Mouse (Mus musculus) stomach, postnatal 0 days (tissue): ENCODE data around the gene Hspa12a. TPM values are rescaled to one million over a fixed set of nuclear protein-coding genes. Genes with fewer than 3 reads are reported as not detected.

Experiments
- ATAC-seq: fragments of 200-750 bp; cut with Nextera tagmentation; 2 replicates; pipeline ENCODE4 v1.8.0; 2017; ENCODE audit not compliant: low FRiP score, low TSS enrichment
- DNase-seq: peaks from one replicate; pipeline ENCODE4 v3.0.0-alpha.2; 2016; ENCODE audit warnings: low spot score
- H3K27ac ChIP-seq: fragments of 300-500 bp; sonication (generic); replicated peaks from 2 replicates; pipeline ENCODE4 v1.5.1; 2014; ENCODE audit warnings: mild to moderate bottlenecking, control low read depth
- H3K27me3 ChIP-seq: fragments of 300-500 bp; sonication (generic); 2 replicates; pipeline ENCODE4 v1.6.1; 2014; ENCODE audit warnings: low read length; ENCODE audit not compliant: control insufficient read depth, insufficient read depth
- H3K36me3 ChIP-seq: fragments of 300-500 bp; sonication (generic); 2 replicates; pipeline ENCODE4 v1.6.1; 2014; ENCODE audit warnings: low read length, mixed read lengths; ENCODE audit not compliant: control insufficient read depth, insufficient read depth
- H3K4me1 ChIP-seq: fragments of 300-500 bp; sonication (generic); replicated peaks from 2 replicates; pipeline ENCODE4 v1.6.1; 2014; ENCODE audit warnings: antibody characterized with exemption; ENCODE audit not compliant: control insufficient read depth, insufficient read depth
- H3K4me2 ChIP-seq: fragments of 300-500 bp; sonication (generic); replicated peaks from 2 replicates; pipeline ENCODE4 v1.6.1; 2014; ENCODE audit warnings: low read depth, mild to moderate bottlenecking, control low read depth, moderate library complexity
- H3K4me3 ChIP-seq: fragments of 300-500 bp; sonication (generic); 2 replicates; pipeline ENCODE4 v1.5.1; 2014; ENCODE audit warnings: low read depth, low read length, control low read depth
- H3K9ac ChIP-seq: fragments of 300-500 bp; sonication (generic); 2 replicates; pipeline ENCODE4 v1.6.1; 2014; ENCODE audit warnings: mild to moderate bottlenecking, low read length, control low read depth, mixed read lengths
- H3K9me3 ChIP-seq: fragments of 300-500 bp; sonication (generic); 2 replicates; pipeline ENCODE4 v1.6.1; 2016; ENCODE audit warnings: low read length; ENCODE audit not compliant: control insufficient read depth
- CTCF ChIP-seq: IDR thresholded peaks from 2 replicates; pipeline ENCODE4 v1.5.1; 2016; ENCODE audit warnings: antibody characterized with exemption, low read depth, mild to moderate bottlenecking, moderate library complexity
- EP300 ChIP-seq: optimal IDR thresholded peaks from 2 replicates; pipeline ENCODE3; 2016; ENCODE audit warnings: antibody characterized with exemption
- WGBS: fragments of 180-500 bp; shearing (Covaris S2); extraction: QIAGEN DNeasy Blood & Tissue Kit; methylation state at CpG from one replicate; pipeline ENCODE4 v1.1.7; 2014; 5-methylcytosine and 5-hydroxymethylcytosine counted together
- polyA plus RNA-seq: library from polyadenylated mRNA; unstranded; fragments of >200 nt; fragmentation: Nextera tagmentation; extraction: Ambion mirVana; gene quantifications from 2 replicates; pipeline ENCODE4 v1.2.1, GENCODE M21; 2015

Hspa12a gene
- polyA plus RNA-seq, 1 experiment from 2014 or later = 2.5 TPM

DNA sequence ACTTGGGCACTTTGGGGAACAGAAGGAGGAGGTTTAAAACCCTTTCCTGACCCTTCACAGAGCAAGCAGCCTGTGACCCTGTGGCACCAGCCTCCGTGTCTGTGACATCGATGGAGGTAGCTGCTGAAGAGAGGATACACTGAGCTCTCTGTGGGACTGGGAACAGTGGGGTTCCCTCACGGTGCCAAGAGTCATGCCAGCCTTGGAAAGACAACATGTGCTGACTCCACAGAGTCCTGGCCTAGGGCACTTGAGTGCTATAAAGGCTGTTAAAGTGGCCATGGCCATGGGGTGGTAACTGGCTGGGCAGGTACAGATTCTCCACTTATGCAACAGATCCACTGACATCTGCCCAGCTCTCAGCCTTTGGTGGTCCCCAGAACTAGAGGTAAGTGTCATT, 60.0 kb downstream of the Hspa12a start:
- DNase-seq = no peak

DNA sequence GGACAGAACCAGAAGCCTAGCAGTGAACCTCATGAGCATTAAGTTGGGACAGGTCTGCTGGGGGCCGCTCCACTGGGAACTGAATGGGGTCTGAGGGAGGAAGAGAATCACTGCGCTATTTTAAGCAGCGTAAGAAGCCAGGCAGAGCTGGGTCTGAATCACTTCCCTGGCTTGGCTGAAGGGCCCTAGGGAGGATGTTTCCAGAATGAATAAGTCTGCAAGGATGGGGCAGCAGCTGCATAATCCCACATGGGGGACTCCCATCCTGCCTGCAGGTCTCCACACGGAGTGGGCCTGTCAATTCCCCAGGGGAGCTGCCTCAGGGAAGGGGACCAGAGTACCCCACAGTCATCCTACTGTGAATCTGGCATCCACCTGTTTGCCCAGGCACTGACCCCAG, 61.1 kb downstream of the Hspa12a start:
- no peaks in the 10 kb centered on the region for H3K9me3 ChIP-seq
- no peak for ATAC-seq

More for the DNA sequence above, 60.0 kb downstream of the Hspa12a start:
- Histone ChIP-seq H3K36me3 (no peaks in the 10 kb centered on the region), H3K4me3 (no peak overlapping the region), H3K27me3 (no peaks in the 10 kb centered on the region), H3K4me1 (no peaks in the 10 kb centered on the region), H3K4me2 (no peak overlapping the region), H3K9me3 (no peaks in the 10 kb centered on the region), H3K27ac (no peak overlapping the region), H3K9ac (no peak overlapping the region)
- 78% methylated on average over 3 of the region's 3 CpGs for WGBS
- no peak for ATAC-seq
- TF ChIP-seq CTCF (no peak), EP300 (no peak)

DNA sequence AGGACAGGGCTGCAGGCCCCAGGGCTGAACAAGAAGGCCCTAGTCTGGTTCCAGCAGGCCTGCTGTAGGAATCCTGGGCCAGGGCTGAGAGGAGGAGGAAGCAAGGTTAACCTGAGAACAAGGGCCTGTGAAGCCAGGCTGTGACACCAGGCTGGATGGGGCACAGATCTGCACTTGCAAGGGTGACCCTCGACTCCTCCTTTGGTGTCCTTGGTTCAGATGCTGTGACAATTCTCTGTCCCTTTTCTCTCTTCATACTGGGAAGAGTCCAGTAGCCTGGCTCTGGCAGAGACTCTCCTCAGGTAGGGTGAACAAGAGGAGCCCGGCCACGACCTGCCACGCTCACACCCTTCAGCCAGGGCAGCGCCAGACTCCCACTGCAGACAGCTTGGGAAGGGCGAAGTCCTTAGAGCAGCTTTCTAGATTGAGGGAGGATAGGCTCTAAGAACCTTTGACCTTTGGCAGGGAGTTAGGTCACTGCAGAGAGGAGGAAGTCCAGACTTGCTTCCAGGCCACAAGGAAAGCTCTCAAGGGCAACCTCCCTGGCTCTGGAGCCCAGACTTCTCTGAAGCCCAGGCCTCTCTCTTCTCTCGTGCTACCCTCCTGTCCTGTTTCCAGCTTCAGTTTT, 64.0 kb downstream of the Hspa12a start:
- H3K9ac ChIP-seq = no peak overlapping the region
- H3K4me3 ChIP-seq = no peak overlapping the region
- ATAC-seq (no peak), DNase-seq (no peak)
- TF ChIP-seq EP300 (no peak), CTCF (no peak)
- no peaks in the 10 kb centered on the region for H3K9me3 ChIP-seq
- H3K27ac ChIP-seq = no peak overlapping the region
- no peaks in the 10 kb centered on the region for H3K36me3 ChIP-seq
- no peak overlapping the region for H3K4me2 ChIP-seq
- no peaks in the 10 kb centered on the region for H3K27me3 ChIP-seq
- H3K4me1 ChIP-seq = no peaks in the 10 kb centered on the region
- 86% methylated on average over 7 of the region's 7 CpGs for WGBS

More for the DNA sequence above, 61.1 kb downstream of the Hspa12a start:
- Histone ChIP-seq H3K27me3 (no peaks in the 10 kb centered on the region), H3K36me3 (no peaks in the 10 kb centered on the region), H3K4me3 (no peak overlapping the region), H3K9ac (no peak overlapping the region), H3K27ac (no peak overlapping the region), H3K4me2 (no peak overlapping the region), H3K4me1 (no peaks in the 10 kb centered on the region)
- TF ChIP-seq CTCF (no peak), EP300 (no peak)
- WGBS = 78% methylated on average over 4 of the region's 4 CpGs
- no peak for DNase-seq

DNA sequence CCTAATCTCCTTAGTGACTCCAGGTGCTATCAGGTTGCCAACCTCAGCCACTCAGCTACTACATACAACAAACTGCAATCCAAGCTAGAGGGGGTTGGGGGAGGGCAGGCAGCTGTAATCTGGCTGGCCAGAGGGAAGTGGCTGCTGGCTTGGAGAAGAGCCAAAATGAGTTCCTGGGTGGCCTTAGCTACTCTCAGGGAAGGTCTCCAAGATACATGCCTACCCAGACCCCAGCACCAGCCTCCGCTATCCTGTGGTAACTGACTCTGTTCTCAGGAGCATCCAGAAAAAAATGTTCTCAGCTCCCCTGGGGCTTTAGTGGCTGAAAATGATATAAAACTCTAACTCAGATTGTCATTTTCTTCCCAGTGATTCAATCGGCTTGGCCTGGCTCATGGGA, 64.9 kb downstream of the Hspa12a start:
- Histone ChIP-seq H3K9me3 (no peaks in the 10 kb centered on the region), H3K4me1 (no peaks in the 10 kb centered on the region), H3K4me3 (no peak overlapping the region), H3K4me2 (no peak overlapping the region), H3K36me3 (no peaks in the 10 kb centered on the region), H3K27ac (no peak overlapping the region), H3K27me3 (no peaks in the 10 kb centered on the region), H3K9ac (no peak overlapping the region)
- no peak for ATAC-seq
- 53% methylated on average over 2 of the region's 2 CpGs for WGBS
- TF ChIP-seq CTCF (no peak), EP300 (no peak)
- no peak for DNase-seq

DNA sequence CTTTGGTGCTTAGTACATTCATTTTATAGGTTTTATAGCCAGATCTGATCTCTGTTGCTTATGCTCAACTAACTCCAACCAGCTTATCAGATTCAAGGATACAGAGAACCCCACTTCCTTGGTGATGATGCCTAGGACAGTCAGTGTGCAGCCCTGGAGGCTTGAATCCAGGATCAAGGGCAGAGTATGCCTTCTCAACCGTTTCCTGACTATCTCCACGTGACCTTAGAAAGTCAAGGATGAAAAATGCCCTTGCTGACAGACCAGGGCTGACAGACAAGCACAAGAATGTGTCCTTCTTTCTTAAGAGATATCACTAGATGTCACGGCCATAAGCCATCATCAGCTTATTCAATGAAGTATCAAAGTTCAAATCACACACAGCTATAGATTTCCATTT, 69.9 kb downstream of the Hspa12a start:
- Histone ChIP-seq H3K4me1 (no peaks in the 10 kb centered on the region), H3K36me3 (no peaks in the 10 kb centered on the region), H3K27ac (no peak overlapping the region), H3K9ac (no peak overlapping the region), H3K4me3 (no peak overlapping the region), H3K27me3 (no peaks in the 10 kb centered on the region), H3K4me2 (no peak overlapping the region), H3K9me3 (no peaks in the 10 kb centered on the region)
- ATAC-seq = no peak
- TF ChIP-seq EP300 (no peak), CTCF (no peak)
- no peak for DNase-seq
- 75% methylated on average over 3 of the region's 3 CpGs for WGBS

DNA sequence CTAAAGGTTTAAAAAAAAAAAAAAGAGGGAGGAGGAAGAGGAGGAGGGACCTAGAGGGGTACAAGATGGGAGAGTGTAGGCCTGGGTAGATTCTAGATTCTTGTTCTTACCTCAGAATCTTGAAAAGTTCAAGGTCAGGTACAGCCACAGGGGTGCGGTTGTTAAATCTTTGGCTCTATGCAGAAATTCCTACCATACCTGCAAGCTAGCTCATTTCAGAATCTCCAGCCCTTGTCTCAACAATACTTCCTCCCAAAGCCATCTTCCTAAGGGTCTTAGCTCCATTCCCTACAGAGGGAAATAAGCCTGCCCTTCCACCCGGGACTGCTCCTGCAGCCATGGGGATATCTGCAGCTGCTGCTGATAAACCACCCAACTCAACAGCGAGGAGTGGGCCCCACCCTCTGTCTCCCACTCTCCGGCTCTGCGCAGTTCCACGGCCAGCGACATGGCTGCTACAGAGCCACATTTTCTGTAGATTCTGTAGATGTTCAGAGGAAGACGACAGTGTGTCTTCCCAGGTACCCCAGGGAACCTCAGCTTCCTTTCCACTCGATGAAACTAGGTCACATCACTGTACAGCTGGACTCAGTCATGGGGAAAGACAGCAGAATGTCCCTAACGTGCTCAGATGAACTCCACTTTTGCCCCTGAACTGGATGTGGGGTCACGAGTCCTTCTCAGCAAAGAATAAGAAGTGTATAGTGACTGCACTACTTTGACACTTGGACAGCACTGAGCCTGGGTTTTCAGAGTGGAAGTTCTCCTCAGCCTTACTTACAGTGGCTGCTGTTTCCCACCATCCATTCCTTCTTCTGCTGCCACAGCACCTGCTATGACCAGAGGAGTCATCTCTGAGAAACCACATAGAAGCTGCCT, 70.8 kb downstream of the Hspa12a start:
- H3K4me2 ChIP-seq = no peak overlapping the region
- H3K4me1 ChIP-seq = no peaks in the 10 kb centered on the region
- no peak for DNase-seq
- H3K9ac ChIP-seq = no peak overlapping the region
- no peak for ATAC-seq
- no peaks in the 10 kb centered on the region for H3K36me3 ChIP-seq
- H3K4me3 ChIP-seq = no peak overlapping the region
- no peaks in the 10 kb centered on the region for H3K27me3 ChIP-seq
- no peaks in the 10 kb centered on the region for H3K9me3 ChIP-seq
- no peak for TF ChIP-seq EP300
- TF ChIP-seq CTCF = no peak
- no peak overlapping the region for H3K27ac ChIP-seq
- 60% methylated on average over 11 of the region's 11 CpGs for WGBS
